Mouse (Mus musculus) G1E (cell line): ENCODE measurements around the gene Cox20. TPM values are rescaled to one million over a fixed set of nuclear protein-coding genes. Genes with fewer than 3 reads are reported as not detected.

Experiments
- ATAC-seq: 2 replicates; pipeline ENCODE4 v1.8.0; 2016; ENCODE audit warnings: mild to moderate bottlenecking; ENCODE audit not compliant: insufficient number of reproducible peaks, poor library complexity, low FRiP score, severe bottlenecking; ENCODE audit errors: extremely low read depth
- DNase-seq: peaks from one replicate; pipeline ENCODE4 v3.0.0; 2012; ENCODE audit warnings: low spot score
- H3K27me3 ChIP-seq: 2 replicates; pipeline ENCODE4 v1.6.1; 2012; ENCODE audit warnings: mild to moderate bottlenecking, low read length, inconsistent platforms; ENCODE audit not compliant: insufficient read depth
- H3K36me3 ChIP-seq: replicated peaks from 2 replicates; pipeline ENCODE3; 2012; ENCODE audit warnings: mild to moderate bottlenecking, inconsistent platforms
- H3K4me1 ChIP-seq: 2 replicates; pipeline ENCODE4 v1.6.1; 2012; ENCODE audit warnings: low read depth, low read length, inconsistent platforms, mixed read lengths; ENCODE audit not compliant: insufficient read depth
- H3K4me3 ChIP-seq: 2 replicates; pipeline ENCODE4 v1.5.1; 2012; ENCODE audit warnings: low read depth, mild to moderate bottlenecking, inconsistent platforms, low read length, moderate library complexity, mixed read lengths
- H3K9me3 ChIP-seq: replicated peaks from 2 replicates; pipeline ENCODE4 v1.6.1; 2012; ENCODE audit warnings: inconsistent platforms
- CTCF ChIP-seq: IDR thresholded peaks from 2 replicates; pipeline ENCODE4 v1.5.1; 2012; ENCODE audit warnings: low read depth, low read length, inconsistent platforms, mixed read lengths
- GATA1 ChIP-seq: IDR thresholded peaks from 2 replicates; pipeline ENCODE4 v1.6.1; 2012; ENCODE audit warnings: borderline replicate concordance, low read length, inconsistent platforms, mixed read lengths
- GATA2 ChIP-seq: IDR thresholded peaks from 2 replicates; pipeline ENCODE4 v1.6.1; 2012; ENCODE audit warnings: low read depth, low read length, inconsistent platforms, borderline replicate concordance
- POLR2AphosphoS5 ChIP-seq: IDR thresholded peaks from 2 replicates; pipeline ENCODE4 v1.6.1; 2012; ENCODE audit warnings: low read depth, low read length, inconsistent platforms; ENCODE audit not compliant: insufficient replicate concordance
- TAL1 ChIP-seq: conservative IDR thresholded peaks from 2 replicates; pipeline ENCODE4 v1.6.1; 2012; ENCODE audit warnings: low read depth, low read length, inconsistent platforms, mixed read lengths
- polyA plus RNA-seq: library from polyadenylated mRNA; stranded (reverse); fragments of >175 nt; gene quantifications from 2 replicates; pipeline ENCODE4 v1.2.3, GENCODE M21; 2012
- total RNA-seq, 2 experiments: library from RNA; stranded (forward) in 1 of 2; stranded (reverse) in 1 of 2; fragments of 200-1000 nt in 1 of 2; fragments of >200 nt in 1 of 2; fragmentation: Nextera tagmentation in 1 of 2; gene quantifications; 2 replicates each; pipeline ENCODE4 v1.2.3; 2014 to 2017

Cox20 gene
- total and polyA plus RNA-seq, 3 experiments, result 18.4 to 230 (median 179) TPM

DNA sequence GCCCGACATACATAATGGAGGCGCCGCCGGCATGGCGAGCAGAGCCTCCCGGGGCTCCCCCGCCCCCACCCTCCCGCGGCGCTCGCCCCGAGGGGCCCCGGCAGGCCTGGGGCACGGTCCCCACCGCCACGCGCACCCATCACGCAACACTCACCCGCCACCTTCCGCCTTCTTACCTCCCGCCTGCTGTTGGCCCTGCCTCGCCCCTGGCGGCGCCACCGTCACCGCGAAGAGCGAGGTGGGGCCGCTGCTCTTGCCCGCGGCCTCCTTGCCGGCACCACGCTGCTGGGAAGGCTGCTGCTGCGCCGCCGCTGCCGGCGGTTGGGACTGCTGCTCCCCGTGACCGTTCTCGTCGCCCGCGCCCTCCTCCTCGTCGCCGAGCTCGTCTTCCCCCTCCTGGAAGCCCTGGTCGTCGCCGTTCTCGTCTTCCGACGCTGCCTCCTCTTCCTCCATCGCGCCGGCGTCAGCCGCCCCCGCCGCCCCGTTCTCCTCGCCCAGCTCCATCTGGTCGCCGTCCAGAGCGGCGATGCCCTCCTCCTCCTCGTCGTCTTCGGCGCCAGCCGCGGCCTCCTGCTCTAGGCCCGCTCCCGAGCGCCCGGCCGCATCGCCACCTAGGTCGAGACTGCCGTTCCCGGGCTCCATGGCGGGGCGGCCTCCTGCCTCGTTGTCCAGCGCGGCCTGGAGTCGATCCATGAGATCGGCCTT, 18.0 kb downstream of the Cox20 start:
- Histone ChIP-seq H3K27me3 (no peaks in the 10 kb centered on the region), H3K4me3 (peak overlapping the region; percentile 100), H3K36me3 (peaks cover 41% of the 10 kb centered on the region), H3K4me1 (peaks cover 30% of the 10 kb centered on the region), H3K9me3 (no peaks in the 10 kb centered on the region)
- TF ChIP-seq POLR2AphosphoS5, result no peak
- no peak for TF ChIP-seq TAL1
- TF ChIP-seq CTCF, result no peak
- TF ChIP-seq GATA1, result no peak
- no peak for TF ChIP-seq GATA2
- ATAC-seq (no peak), DNase-seq (no peak)

DNA sequence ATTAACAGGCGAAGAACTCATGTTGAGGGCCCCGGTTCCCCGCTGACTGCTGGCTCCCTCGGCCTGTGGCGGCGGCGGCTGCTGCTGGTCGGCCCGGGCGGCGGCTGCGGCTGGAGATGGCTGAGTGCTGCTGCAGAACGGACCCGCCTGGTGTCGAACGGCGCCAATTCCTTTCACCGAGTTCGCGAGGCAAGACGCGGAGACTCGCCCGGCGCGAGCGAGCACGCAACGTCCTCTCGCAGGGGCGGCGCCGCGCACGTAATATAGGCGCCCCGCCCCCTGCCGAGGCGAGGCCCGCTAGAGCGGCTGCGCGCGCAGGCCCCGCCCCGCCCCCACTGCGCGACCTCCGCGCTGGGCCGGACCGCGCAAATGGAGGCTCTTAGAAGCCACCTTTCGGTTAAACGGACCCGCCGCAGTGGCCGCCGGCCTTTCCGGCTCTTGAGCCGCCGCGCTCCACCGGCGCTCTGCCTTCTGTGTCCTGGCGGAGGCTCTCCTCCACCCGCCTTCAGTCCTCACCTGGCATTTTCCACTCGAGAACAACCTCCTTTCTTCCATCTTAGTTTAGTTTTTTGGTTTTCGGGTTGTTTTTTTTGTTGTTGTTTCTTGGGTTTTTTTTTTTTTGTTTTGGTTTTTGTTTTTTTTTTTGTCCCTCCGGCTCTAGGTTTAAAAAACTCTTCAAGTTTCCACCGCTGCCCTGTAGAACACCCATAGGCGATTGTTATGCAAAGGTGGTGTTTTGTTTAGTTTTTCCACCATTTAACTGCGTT, 18.8 kb downstream of the Cox20 start, which contains the start of gene Hnrnpu:
Gene Hnrnpu, minus strand, starts transcription at position 247 of the 767 bp plus-strand sequence.
- TF ChIP-seq CTCF (no peak), POLR2AphosphoS5 (no peak), TAL1 (no peak), GATA1 (no peak)
- peaks cover 22% of the 10 kb centered on the region for H3K4me1 ChIP-seq
- peak; percentile 59 for ATAC-seq
- peak within 1 kb of the TSS; percentile 100 for H3K4me3 ChIP-seq
- DNase-seq, result peak; percentile 84
- H3K36me3 ChIP-seq, result peaks cover 33% of the 10 kb centered on the region
- H3K27me3 ChIP-seq, result no peaks in the 10 kb centered on the region
- H3K9me3 ChIP-seq, result no peaks in the 10 kb centered on the region

DNA sequence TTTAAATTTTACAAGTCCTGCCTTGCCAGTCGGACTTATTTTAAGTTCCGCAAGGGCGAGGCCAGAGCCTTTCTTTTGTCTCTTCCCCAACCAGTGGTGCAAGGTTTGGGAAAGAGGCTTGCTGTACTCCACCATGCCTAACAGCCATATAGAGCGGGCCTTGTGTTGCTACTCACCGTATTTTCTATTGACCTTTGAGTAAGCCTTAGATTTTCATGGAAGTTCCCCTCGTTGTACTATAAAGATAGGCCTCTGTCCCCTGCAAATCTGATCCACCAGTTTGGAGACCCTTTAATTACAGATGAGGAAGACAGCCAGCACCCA, 19.4 kb downstream of the Cox20 start:
- Histone ChIP-seq H3K4me3 (peak overlapping the region; percentile 100), H3K27me3 (no peaks in the 10 kb centered on the region), H3K9me3 (no peaks in the 10 kb centered on the region), H3K36me3 (peaks cover 28% of the 10 kb centered on the region), H3K4me1 (peaks cover 19% of the 10 kb centered on the region)
- no peak for DNase-seq
- ATAC-seq, result no peak
- TF ChIP-seq POLR2AphosphoS5 (no peak), CTCF (no peak), GATA2 (no peak), TAL1 (no peak), GATA1 (no peak)

DNA sequence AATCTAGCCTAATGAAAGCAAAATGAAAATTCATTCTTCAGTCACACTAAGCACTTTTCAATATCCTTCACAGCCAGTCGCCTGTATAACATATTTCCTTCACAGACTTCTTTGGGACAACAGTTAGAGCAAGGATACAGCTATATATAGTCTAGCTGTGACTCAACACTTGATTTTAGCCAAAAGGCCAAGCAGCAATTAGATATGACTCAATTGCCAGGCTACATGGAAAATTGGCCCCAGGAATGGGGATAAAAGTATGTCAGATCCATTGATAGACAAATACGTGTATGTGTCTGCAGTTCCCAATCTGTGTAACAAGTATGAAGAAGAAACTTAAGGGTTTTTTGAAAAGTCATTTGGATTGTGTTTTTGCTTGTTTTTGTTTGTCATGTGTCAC, 21.3 kb downstream of the Cox20 start:
- H3K4me1 ChIP-seq, result peaks cover 11% of the 10 kb centered on the region
- DNase-seq, result no peak
- H3K9me3 ChIP-seq, result no peaks in the 10 kb centered on the region
- H3K4me3 ChIP-seq, result no peak overlapping the region
- no peak for ATAC-seq
- peaks cover 12% of the 10 kb centered on the region for H3K36me3 ChIP-seq
- no peaks in the 10 kb centered on the region for H3K27me3 ChIP-seq
- TF ChIP-seq GATA1, result no peak
- TF ChIP-seq POLR2AphosphoS5, result no peak
- TF ChIP-seq TAL1, result no peak
- TF ChIP-seq CTCF, result no peak
- TF ChIP-seq GATA2, result no peak

DNA sequence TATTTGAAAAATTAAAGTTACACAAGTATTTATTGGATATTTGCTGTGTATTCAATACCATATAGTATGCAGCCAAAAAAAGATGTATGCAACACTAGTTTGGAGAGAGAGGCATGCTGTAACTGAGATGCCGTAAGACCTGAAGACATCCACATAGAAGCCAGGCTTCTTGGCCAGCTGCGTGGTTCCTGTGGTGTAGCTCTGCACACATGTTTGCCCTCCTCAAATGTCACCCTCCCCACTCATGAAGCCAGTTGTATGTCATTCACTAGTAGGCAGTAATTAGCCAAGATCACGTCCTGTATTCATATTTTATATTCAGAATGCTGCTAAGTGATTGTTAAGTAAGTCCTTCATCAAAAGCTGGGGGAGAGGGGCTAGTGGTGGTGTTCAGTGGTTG, 22.5 kb downstream of the Cox20 start:
- Histone ChIP-seq H3K4me3 (no peak overlapping the region), H3K27me3 (no peaks in the 10 kb centered on the region), H3K4me1 (peaks cover 11% of the 10 kb centered on the region), H3K36me3 (peaks cover 6% of the 10 kb centered on the region), H3K9me3 (no peaks in the 10 kb centered on the region)
- DNase-seq, result no peak
- TF ChIP-seq POLR2AphosphoS5, result no peak
- no peak for TF ChIP-seq GATA1
- no peak for TF ChIP-seq GATA2
- no peak for TF ChIP-seq CTCF
- TF ChIP-seq TAL1, result no peak
- ATAC-seq, result no peak

DNA sequence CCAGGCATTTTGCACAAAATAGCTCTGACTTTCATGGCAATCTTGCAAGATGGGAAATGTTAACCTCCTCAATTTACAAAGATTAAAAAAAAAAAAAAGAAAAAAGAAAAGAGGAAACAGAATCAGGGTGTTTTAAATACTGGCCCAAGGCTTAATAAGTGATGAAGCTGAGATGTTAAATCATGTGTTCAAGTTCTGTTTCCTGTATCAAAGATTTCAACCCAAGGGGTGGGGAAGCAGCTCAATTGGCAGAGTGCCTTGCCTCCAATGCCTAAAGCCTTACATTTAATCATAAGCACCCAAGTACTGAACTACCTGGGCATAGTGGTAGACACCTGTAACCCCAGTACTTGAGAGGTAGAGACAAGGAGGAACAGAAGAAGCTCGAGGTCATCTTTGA, 23.1 kb downstream of the Cox20 start:
- Histone ChIP-seq H3K36me3 (peaks cover 2% of the 10 kb centered on the region), H3K4me3 (no peak overlapping the region), H3K4me1 (peaks cover 11% of the 10 kb centered on the region), H3K27me3 (no peaks in the 10 kb centered on the region), H3K9me3 (no peaks in the 10 kb centered on the region)
- DNase-seq, result no peak
- TF ChIP-seq TAL1, result no peak
- no peak for TF ChIP-seq POLR2AphosphoS5
- TF ChIP-seq GATA2, result no peak
- no peak for TF ChIP-seq CTCF
- no peak for TF ChIP-seq GATA1
- no peak for ATAC-seq
